Mouse (Mus musculus) neural tube, embryonic 10.5 days (tissue): Measurements from ENCODE around the gene Gdi2.
A peak's percentile ranks its signal among the peaks of the same experiment; 100 is the strongest.
"Not testable (repeated sequence)": the region's sequence is repeated elsewhere in the genome, so short reads cannot be mapped to it uniquely, and the experiment has no call there.

Experiments used
- DNase-seq: peaks from one replicate; pipeline ENCODE4 v3.0.0-alpha.2; 2017; ENCODE audit warnings: low spot score; ENCODE audit errors: extremely low spot score

Gene Gdi2

DNA sequence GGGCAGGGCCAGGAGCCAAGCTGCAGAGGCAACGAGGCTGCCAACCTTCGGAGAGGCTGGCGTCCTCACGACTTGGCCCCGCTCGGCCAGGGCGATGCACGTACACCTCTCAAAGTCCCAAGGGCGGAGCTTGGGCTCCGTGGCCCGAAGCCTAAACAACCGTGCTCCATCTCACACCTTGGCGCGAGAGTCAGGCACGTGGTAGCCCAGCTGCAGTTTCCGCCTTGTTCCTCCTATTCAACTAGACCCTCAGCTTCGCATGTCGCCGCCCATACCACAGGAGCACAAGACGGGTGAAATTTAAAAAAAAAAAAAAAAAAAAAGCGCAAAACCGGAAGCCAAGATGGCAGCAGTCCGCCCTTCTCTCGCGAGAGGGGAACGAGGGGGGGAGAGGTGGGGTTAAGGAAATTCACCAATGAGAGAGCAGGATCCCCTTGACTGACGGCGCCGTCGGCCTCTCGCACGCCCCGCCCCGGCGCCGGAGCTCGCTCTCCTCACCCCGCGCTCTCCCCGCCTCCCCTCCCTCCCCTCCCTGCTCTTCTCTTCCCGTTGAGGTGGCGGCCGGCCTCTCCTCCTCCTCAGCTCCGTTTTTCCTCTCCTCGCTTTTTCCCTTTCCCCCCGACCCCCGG lies at the start of gene Gdi2:
Gdi2 (plus strand) TSS at position 470 of the 629 bp plus-strand sequence.
- peak; percentile 92 for DNase-seq

DNA sequence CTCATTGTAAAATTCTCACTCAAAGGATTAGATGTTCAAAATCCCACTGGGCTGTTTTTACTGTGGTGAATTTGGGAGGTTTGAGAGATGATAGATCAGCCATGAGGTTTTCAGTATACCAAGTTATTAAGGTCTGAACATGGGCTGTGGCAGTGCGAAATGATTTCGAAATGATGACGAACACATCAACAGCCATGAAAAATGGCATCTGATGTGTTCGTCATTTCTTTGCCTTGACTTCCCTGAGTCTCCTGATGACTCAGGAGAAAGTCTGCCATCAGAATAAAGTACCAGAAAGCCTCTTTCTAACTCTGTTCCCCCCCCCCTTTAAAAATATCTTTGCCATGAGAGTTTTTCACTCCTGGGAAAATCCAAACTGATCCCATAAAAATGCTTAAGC lies 42.3 kb upstream of the Gdi2 start:
- DNase-seq = no peak

DNA sequence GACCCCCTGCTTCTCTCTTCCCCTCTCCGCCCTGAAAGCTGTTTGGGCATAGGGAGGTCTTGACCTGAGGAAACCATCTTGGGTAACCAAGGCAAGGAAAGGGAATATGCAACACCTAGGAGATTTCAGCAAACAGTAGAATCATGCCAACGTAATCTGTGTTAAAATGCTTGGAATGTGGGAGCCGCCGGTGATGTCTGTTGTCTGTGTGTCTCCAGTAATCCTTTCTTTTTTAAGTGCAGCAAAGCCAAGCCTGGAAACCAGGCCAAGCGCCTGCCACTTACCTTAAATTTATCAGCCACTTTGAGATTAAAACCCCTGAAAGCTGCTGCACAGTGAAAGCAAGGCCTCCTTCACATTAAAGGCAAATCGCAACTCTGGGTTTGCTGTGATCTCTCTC lies 36.8 kb upstream of the Gdi2 start:
- DNase-seq = not testable (repeated sequence)

DNA sequence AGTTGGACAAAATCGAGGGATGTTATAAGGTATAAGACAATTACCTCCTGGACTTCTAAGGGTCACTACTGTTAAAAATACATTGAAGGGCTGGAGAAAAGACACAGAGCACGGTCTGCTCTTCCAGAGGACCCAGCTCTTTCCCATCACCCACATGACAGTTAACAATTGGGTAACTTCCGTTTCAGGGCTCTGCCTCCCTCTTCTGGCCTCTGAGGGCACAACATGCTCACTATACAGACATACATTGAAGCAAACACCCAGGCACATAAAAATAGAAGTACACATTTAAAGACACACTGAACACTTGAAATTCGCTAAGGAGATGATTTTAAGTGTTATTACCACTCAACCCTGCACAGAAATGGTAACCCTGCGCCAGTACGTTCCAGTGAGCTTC lies 22.5 kb upstream of the Gdi2 start:
- DNase-seq = not testable (repeated sequence)

DNA sequence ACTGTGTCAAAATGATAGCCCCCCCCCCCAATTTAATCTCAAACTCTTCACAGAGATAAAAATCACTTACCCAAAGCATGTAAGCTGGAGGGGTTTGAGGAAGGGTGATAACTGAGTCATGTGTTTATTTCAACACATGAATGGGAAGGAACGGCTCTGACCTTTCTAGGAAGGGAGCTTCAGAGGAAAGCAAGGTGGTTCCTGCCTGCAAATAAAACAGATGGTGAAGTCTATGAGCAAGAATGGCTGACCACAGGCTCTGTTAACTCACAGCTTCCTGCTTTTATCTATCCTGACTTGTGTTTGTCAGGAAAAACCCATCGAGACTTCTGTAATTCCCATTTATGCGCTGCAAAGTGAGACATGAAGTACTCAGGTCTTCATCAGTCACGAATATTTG lies 18.5 kb upstream of the Gdi2 start:
- not testable (repeated sequence) for DNase-seq

DNA sequence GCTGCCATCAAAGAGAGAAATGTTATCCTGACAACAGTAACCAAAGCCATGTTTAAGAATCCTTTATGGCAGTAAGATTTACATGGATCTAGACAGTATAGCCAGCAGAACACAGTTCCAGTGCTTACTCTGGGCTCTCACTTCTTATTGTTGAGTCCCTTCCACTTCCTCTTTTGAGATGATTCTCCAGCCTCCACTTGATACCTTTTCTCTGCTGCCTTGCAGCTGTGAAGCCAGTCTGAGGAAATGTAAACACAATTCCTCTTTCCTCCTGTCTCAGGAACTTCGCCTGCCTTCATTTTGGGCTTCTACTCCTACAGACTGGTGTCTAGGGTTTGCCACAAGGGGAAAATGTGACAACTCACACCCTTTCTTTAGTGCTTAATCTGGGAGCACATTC lies 17.9 kb upstream of the Gdi2 start:
- DNase-seq = not testable (repeated sequence)

DNA sequence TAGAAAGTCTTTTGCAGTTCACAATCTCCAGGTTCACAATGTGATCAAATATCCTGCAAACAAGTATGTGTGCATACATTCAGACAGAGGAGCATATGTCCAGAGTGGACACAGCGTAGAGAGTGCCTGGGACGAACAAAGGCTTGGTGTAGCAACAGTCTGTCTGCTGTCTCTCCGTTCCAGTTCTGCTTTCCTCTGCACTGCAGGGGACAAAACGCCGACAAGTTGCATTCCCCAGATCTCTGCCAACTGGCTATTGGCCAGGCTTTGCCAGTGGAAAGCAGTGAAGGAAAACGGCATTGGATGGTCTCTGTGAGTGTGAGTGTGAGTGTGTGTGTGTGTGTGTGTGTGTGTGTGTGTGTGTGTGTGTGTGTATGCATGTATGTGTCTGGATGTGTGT lies 14.4 kb upstream of the Gdi2 start:
- DNase-seq = no peak

DNA sequence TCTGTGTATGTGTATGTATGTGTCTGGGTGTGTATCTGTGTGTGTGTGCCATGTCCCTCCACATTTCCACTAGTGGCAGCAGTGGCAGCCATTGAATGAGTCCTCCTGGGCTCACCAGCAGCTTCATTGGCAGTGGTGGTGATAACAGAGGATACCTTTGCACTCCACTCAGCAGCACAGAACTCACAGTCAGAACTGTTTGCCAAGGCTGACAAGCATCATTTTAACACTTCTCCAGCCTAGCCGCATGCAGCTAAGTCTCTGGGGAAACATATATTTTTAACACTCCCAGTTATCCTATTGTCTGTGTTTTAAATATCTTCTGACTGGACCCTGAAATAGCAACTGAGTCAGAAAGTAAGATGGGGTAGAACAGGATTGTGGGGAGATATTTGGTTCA lies 13.9 kb upstream of the Gdi2 start:
- DNase-seq = no peak

DNA sequence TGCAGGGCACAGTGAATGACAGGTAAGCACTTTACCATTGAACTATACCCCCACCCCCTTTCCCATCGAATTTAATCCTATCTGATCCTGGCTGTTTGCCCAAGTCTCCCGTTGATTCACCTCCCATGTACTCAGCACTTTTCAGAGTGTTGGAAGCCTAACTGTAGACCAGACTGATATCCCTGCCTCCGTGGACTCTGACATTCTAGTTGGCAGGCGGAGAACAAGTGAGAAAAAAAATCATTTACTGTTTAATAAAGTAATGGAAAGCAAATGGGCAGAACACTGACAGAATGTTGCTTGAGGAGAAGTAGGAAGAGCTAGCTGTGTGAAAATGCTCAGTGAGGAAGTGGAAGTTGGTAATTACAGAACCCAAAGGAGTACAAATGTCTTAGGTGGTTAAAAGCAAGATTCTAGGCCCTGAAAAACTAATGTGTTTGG lies 12.2 kb upstream of the Gdi2 start:
- DNase-seq = no peak

DNA sequence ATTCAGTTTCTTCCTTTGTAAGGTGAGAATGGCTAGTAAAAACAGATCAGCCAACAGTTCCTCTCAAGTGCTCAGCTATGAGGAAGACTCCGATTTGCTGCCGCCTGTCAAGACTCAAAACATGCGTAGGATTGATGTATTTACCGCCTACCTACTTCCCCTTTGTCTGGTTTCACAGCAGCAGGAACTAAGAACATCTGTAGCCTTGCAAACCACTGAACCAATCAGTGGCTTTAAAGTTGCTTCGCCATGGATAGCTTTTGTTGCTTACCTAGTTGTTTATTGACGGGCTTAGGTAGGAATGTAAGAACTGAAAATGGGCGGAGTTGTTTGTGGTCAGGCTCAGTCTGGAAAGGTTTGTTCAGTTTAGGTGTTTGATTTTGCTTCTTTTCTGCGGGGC lies 11.5 kb upstream of the Gdi2 start:
- DNase-seq = no peak

DNA sequence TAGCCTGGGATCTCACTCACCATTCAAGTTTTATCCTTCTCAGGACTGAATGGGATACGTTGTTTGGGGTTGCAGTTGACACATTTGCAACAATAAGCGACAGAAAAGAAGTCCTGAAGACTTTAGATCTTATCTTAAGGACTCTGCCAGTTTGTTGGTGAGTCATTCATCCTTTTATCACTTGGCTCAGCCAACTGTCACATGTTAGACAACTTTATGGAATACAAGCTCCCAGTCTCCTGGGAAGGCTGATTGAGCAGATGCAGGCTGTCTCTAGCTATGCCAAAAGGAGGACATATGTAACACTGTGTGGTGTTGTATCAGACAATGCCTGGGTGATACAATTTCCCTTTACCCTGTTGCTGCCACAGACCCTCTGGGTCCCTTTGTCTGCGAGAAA lies 7.4 kb upstream of the Gdi2 start:
- DNase-seq = no peak

DNA sequence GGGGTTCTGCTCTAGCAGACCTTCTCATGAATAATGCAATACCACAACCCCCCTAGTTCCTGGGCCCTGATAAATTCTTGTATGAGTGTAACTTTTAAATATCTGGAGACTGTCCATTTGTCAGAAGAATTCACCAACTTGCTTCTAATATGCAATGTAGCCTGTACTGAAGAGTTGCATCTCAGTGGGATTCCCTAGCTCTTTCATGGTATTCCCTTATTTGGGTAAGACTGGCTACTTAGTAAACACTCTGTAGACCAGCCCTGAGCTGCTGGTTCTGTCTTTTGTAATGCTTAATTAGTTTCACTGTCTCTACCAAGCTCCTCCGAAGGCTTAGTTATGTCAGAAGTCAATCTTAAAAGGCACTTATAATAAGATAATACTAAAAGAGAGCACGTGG lies 6.7 kb upstream of the Gdi2 start:
- not testable (repeated sequence) for DNase-seq

DNA sequence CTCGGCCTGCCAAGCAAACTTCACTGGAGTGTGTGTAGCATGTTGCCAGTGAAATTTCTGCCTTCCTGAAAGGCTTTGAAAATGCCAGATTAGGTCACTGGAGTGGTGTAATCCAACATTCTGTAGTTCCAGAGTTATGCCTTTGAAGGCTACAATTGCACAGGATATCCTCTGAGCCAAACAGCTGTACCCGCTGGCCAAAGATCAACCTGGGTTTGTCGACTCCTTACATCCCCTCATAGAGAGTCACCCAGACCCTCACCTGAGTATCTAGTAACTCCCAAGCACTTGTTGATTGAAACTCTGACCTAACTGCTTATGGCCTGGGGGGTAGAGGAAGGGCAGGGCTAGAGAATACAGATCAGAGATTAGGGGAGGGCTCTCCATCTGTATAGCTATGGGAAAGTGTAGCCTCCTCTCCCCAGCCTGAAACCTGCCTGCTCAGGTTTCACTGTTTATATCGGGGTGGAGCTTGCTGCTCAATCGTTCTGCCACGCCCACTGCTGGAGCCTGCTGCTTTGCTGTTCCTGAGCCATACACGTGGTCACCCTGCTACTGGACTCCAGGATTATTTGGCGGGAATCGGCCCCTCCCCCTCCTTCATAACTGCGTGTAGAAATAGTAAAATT lies 6.1 kb upstream of the Gdi2 start:
- no peak for DNase-seq

DNA sequence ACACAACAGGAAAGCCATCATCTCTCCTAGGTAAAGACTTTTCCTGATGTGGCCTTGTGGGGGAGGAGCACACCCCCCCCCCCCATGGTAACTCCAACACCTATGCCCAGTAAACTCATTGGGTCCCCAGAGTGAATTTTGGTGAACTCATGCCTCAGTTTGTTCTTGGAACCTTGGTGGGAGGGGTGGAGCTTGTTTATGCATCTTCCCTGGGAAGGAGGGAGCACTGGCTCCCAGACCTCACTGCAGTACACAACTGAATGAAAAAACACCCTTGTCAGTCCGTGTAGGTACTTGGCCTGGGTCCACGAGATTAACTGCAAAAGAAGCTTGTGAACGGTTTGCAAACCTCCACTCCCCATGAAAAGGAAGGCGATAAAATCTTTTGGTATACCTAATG lies 5.4 kb upstream of the Gdi2 start:
- no peak for DNase-seq

DNA sequence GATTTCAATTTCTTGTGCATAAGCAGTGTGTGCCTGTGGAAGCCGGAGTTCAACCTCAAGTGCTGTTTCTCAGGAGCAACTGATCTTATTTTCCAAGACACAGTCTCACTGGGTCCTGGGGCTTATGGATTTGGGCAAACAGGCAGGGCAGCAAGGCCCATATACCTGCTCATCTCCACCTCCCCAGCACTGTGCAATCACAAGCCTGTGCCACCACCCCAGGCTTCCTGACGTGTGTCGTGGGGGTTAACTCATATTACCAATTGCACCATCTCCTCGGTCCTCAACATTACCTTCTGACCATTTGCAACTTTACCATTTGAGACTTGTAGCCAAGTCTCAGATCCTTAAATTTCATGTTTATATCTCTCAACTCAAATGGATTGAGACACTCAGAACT lies 3.7 kb upstream of the Gdi2 start:
- DNase-seq = no peak

DNA sequence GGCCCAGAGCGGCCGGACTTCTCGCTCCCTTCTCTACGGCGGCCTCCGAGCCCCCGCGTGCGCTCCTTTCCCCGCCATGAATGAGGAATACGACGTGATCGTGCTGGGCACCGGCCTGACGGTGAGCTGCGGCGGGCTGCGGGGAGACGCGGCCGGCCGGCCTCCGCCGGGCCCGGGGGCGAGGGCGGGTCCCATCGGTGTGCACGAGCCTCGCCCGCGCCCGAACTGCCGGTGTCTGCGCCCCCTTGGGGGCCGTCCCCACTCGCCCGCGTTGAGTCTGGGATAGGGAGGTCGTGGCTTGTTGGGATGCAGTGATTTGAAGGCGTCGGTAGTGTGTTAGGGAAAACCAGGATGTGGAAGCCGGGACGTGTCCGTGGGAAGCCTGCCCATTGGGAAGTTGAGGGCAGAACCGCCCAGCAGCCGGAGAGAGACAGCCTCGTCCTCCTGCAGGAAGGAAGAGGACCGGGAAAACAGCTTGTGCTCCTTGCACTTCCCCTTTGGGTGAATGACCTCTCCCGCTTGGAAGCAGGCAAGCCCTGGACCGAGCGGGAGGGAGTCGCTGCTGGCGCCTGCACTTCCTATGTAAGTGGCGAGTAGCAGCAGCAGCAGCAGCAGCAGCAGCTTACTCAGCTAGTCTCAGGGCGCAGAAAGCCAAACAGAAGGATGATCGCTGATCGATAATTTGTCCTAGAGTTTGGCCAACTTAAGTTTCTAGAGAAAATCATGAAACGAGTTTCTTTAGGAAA lies 533 bp downstream of the Gdi2 start:
- peak; percentile 81 for DNase-seq

DNA sequence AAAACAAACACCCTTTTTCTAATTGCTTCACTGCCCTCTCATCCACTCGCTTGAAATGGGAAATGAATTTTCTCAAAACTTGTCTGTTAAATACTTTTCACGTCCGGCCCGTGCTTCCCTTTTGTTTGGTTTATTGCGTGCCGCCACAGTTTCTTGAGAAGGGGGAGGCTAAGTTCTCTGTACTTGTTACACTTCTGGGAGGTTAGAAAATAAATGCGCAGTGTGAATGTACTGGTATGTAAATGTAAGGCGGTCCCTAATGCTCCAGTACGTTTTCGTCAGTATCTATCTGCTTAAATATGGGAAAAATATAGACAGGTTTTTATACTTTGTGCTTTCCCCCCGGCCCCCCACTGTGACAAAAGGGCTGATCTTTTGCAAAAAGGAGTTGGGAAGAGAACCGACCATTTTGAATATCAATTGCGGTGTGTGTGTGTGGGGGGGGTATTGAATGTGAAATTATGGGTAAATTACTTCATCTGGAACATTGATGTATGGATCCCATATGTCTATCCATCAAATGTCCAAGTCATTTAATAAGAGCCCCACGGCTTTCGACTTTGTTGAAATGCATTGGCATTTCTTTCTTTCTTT lies 1.2 kb downstream of the Gdi2 start:
- peak; percentile 22 for DNase-seq

DNA sequence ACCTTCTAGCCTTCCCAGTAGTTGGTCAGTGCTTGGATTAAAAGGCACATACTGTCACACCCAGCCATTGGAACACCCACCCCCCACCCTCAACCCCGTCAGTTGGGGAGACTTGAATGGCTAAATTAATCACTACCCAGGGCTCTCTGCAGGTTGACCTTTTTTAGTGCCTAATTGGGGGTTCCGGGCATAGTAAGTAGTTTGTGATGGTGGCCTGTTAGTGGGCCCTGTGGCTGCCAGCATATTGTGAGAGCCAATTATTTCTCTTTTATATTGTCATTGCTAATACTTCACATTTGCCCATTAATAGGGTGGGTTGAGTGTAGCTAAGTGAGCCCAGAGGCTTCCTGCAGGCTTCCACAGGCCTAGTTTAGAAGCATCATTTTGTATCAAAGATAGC lies 2.3 kb downstream of the Gdi2 start:
- DNase-seq = no peak

DNA sequence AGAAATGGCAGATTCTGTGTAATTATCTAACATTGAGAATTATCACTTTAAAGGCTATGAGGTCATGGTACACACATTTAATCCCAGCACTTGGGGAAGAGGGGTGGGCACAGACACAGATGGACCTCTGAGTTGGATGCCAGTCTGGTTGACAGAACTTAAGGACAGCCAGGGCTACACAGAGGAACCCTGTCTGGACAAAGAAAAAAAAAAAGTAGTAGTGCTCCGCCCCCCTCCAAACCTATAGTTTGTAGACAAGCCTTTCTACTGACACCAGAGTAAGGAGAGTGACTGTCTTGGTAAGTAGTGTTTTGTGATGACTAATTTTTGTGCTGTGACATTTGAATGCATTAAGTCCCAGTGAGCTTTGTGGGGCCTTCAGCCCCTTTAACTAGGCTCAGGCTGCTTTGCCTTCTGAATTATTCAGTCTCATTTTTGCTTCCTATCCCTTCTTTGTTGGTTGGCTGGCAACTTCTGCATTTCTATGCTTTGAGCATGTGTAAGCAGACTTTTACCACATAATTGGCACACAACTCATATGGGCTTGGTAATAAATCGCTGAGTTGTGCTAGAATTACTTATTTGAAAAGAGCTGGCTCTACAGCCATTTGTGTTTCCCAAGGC lies 3.4 kb downstream of the Gdi2 start:
- DNase-seq = no peak

DNA sequence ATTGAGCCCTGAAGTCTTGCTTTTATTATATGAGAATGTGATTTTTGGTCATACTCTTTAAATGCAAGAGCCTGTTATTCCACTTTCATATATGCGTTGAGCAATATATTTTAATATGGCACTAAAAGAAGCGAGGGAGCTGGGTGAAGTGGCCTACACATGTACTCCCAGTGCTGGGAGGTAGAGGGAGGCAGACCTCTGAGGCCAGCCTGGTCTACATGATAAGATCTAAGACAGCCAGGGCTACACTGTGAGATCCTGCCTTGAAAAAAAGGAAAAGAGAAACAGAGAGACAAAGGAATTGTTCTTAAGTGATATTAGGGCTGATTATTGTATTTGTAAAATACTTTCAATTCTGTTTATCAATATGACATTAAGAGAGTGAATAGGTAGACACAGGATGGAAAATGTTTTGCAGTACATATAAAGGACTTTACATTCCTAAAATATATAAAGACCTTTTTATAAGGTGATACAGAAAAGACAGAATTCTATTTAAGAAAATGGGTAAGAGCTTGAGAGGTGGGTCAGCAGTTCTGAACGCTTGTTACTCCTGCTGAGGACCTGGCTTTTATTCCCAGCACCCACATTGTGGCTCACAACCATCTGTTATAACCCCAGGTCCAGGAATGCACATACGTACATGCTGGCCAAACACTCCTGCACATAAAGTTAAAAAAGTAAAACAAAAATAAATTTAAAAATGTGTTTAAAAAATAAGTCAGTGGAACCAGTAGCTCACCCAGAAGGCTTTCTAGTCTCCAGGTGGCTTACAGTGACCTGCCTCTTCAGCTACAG lies 6.4 kb downstream of the Gdi2 start:
- no peak for DNase-seq

DNA sequence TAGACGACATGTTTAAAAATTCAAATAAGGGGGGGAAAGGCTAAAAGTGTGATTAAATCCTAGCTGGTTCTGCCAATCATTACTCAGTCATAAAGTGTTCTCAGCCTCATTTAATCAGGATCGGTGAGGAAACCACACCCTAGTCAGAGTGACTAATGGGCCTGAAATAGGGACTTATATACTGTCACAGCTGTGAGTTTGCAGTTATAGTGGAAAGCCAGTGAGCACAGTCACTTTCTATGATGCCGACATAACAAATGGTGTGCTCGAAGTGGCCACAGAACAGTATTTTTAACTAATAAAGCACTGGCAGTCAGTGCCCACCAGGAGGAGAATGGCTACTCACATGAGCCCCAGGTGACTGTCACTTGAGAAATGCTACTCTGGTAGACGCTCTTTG lies 7.1 kb downstream of the Gdi2 start:
- DNase-seq = no peak
